Mouse (Mus musculus): Measurements from ENCODE around the gene Guca1b.

- no peak for TF ChIP-seq CTCF (IDR thresholded peaks at IDR 0.05; ENCODE audit: control insufficient read depth, insufficient read depth, insufficient replicate concordance, low read depth, low read length)
- TF ChIP-seq POLR2A (IDR thresholded peaks at IDR 0.05; ENCODE audit: control insufficient read depth, low read depth, low read length) = no peak
Observed at GRCm38 (mm10) chr17:47424186-47424585, 39.0 kb downstream of the Guca1b start.

Data from testis, adult 2 months (tissue).